Mouse (Mus musculus): ENCODE results near the gene Catspere2. TPM values are rescaled to one million over a fixed set of nuclear protein-coding genes. Genes with fewer than 3 reads are reported as not detected.
"Not testable (repeated sequence)": the region's sequence is repeated elsewhere in the genome, so short reads cannot be mapped to it uniquely, and the experiment has no call there.

Gene Catspere2
- 0.27 and 0.46 TPM in 2 replicates for polyA plus RNA-seq (2014; fragmentation: Nextera tagmentation; extraction: Ambion mirVana)

GRCm38 (mm10) chr1:177983024-177983450 is at the start of gene Catspere2:
Gene Catspere2, plus strand, starts transcription at chr1:177983423.
- 0 out of 2 replicates have a peak within 1 kb of the TSS, but pooled peaks have one; percentile 14 for H3K9ac ChIP-seq (replicated peaks; ENCODE audit: low read depth, low read length)
- not testable (repeated sequence) for H3K36me3 ChIP-seq (ENCODE audit: control insufficient read depth, insufficient read depth, low read length); H3K27me3 ChIP-seq (ENCODE audit: control insufficient read depth, insufficient read depth, low read length); H3K4me1 ChIP-seq (ENCODE audit: control insufficient read depth, insufficient read depth, low read length); H3K27ac ChIP-seq (ENCODE audit: low read length); H3K9me3 ChIP-seq (ENCODE audit: control insufficient read depth, low read depth, low read length)
- peak; percentile 98 for ATAC-seq (ENCODE audit: insufficient number of reproducible peaks, insufficient read depth, low FRiP score, low read depth)
- H3K4me3 ChIP-seq (ENCODE audit: low read depth, low read length), result peak within 1 kb of the TSS; percentile 52
- WGBS, result 0% methylated on average over 21 of the region's 21 CpGs
- H3K4me2 ChIP-seq (replicated peaks; ENCODE audit: low read depth, low read length), result peak within 1 kb of the TSS; percentile 32

GRCm38 (mm10) chr1:177940422-177940977 is 42.7 kb upstream of the Catspere2 start:
- H3K9me3 ChIP-seq (ENCODE audit: control insufficient read depth, low read depth, low read length); H3K27ac ChIP-seq (ENCODE audit: low read length); ATAC-seq (ENCODE audit: insufficient number of reproducible peaks, insufficient read depth, low FRiP score, low read depth); H3K36me3 ChIP-seq (ENCODE audit: control insufficient read depth, insufficient read depth, low read length); H3K27me3 ChIP-seq (ENCODE audit: control insufficient read depth, insufficient read depth, low read length); H3K4me2 ChIP-seq (replicated peaks; ENCODE audit: low read depth, low read length); H3K4me3 ChIP-seq (ENCODE audit: low read depth, low read length); H3K4me1 ChIP-seq (ENCODE audit: control insufficient read depth, insufficient read depth, low read length); H3K9ac ChIP-seq (replicated peaks; ENCODE audit: low read depth, low read length): not testable (repeated sequence)
- WGBS, result 6% methylated on average over 3 of the region's 4 CpGs

- no peaks in the 10 kb centered on the region for H3K36me3 ChIP-seq (ENCODE audit: control insufficient read depth, insufficient read depth, low read length)
- whole genome bisulfite sequencing, result 71% methylated on average over 1 of the region's 1 CpGs
- H3K4me2 ChIP-seq (replicated peaks; ENCODE audit: low read depth, low read length), result no peak overlapping the region
- no peak for ATAC-seq (ENCODE audit: insufficient number of reproducible peaks, insufficient read depth, low FRiP score, low read depth)
- no peak overlapping the region for H3K9ac ChIP-seq (replicated peaks; ENCODE audit: low read depth, low read length)
- no peaks in the 10 kb centered on the region for H3K9me3 ChIP-seq (ENCODE audit: control insufficient read depth, low read depth, low read length)
- H3K4me1 ChIP-seq (ENCODE audit: control insufficient read depth, insufficient read depth, low read length), result 0 out of 2 replicates have a peak, but pooled peaks cover 3% of the 10 kb centered on the region
- H3K4me3 ChIP-seq (ENCODE audit: low read depth, low read length), result no peak overlapping the region
- H3K27ac ChIP-seq (ENCODE audit: low read length), result no peak overlapping the region
- no peaks in the 10 kb centered on the region for H3K27me3 ChIP-seq (ENCODE audit: control insufficient read depth, insufficient read depth, low read length)
These were observed 1.9 kb upstream of the Catspere2 start for GRCm38 (mm10) chr1:177981276-177981675.

- H3K27ac ChIP-seq (ENCODE audit: low read length); H3K4me1 ChIP-seq (ENCODE audit: control insufficient read depth, insufficient read depth, low read length); H3K36me3 ChIP-seq (ENCODE audit: control insufficient read depth, insufficient read depth, low read length); H3K27me3 ChIP-seq (ENCODE audit: control insufficient read depth, insufficient read depth, low read length); ATAC-seq (ENCODE audit: insufficient number of reproducible peaks, insufficient read depth, low FRiP score, low read depth); H3K9me3 ChIP-seq (ENCODE audit: control insufficient read depth, low read depth, low read length): not testable (repeated sequence)
- WGBS, result 0% methylated on average over 22 of the region's 41 CpGs
- H3K4me3 ChIP-seq (ENCODE audit: low read depth, low read length), result peak overlapping the region; percentile 52
- H3K9ac ChIP-seq (replicated peaks; ENCODE audit: low read depth, low read length), result 0 out of 2 replicates have a peak overlapping the region, but pooled peaks have one; percentile 14
- H3K4me2 ChIP-seq (replicated peaks; ENCODE audit: low read depth, low read length), result peak overlapping the region; percentile 32
These were observed 359 bp downstream of the Catspere2 start for GRCm38 (mm10) chr1:177983582-177983981.

GRCm38 (mm10) chr1:177984206-177984605 is 983 bp downstream of the Catspere2 start:
- H3K4me2 ChIP-seq (replicated peaks; ENCODE audit: low read depth, low read length), result peak overlapping the region; percentile 20; the same call in 1 of the 2 replicates
- no peak overlapping the region for H3K4me3 ChIP-seq (ENCODE audit: low read depth, low read length)
- H3K9me3 ChIP-seq (ENCODE audit: control insufficient read depth, low read depth, low read length), result no peaks in the 10 kb centered on the region
- no peak overlapping the region for H3K27ac ChIP-seq (ENCODE audit: low read length)
- no peak overlapping the region for H3K9ac ChIP-seq (replicated peaks; ENCODE audit: low read depth, low read length)
- WGBS, result 48% methylated on average over 9 of the region's 9 CpGs
- H3K36me3 ChIP-seq (ENCODE audit: control insufficient read depth, insufficient read depth, low read length), result no peaks in the 10 kb centered on the region
- H3K4me1 ChIP-seq (ENCODE audit: control insufficient read depth, insufficient read depth, low read length), result 0 out of 2 replicates have a peak, but pooled peaks cover 3% of the 10 kb centered on the region
- ATAC-seq (ENCODE audit: insufficient number of reproducible peaks, insufficient read depth, low FRiP score, low read depth), result no peak
- no peaks in the 10 kb centered on the region for H3K27me3 ChIP-seq (ENCODE audit: control insufficient read depth, insufficient read depth, low read length)

GRCm38 (mm10) chr1:177987476-177987875 is 4.3 kb downstream of the Catspere2 start:
- H3K9ac ChIP-seq (replicated peaks; ENCODE audit: low read depth, low read length), result not testable (repeated sequence)

GRCm38 (mm10) chr1:178072798-178073197 is 89.6 kb downstream of the Catspere2 start:
- H3K9ac ChIP-seq (replicated peaks; ENCODE audit: low read depth, low read length); H3K4me1 ChIP-seq (ENCODE audit: control insufficient read depth, insufficient read depth, low read length); H3K4me3 ChIP-seq (ENCODE audit: low read depth, low read length); H3K27ac ChIP-seq (ENCODE audit: low read length); ATAC-seq (ENCODE audit: insufficient number of reproducible peaks, insufficient read depth, low FRiP score, low read depth); H3K27me3 ChIP-seq (ENCODE audit: control insufficient read depth, insufficient read depth, low read length); H3K36me3 ChIP-seq (ENCODE audit: control insufficient read depth, insufficient read depth, low read length); H3K4me2 ChIP-seq (replicated peaks; ENCODE audit: low read depth, low read length); H3K9me3 ChIP-seq (ENCODE audit: control insufficient read depth, low read depth, low read length): not testable (repeated sequence)
- WGBS, result 57% methylated on average over 4 of the region's 4 CpGs

More at GRCm38 (mm10) chr1:177987476-177987875, 4.3 kb downstream of the Catspere2 start:
- H3K36me3 ChIP-seq (ENCODE audit: control insufficient read depth, insufficient read depth, low read length); H3K9me3 ChIP-seq (ENCODE audit: control insufficient read depth, low read depth, low read length); H3K27ac ChIP-seq (ENCODE audit: low read length); H3K4me2 ChIP-seq (replicated peaks; ENCODE audit: low read depth, low read length); H3K4me1 ChIP-seq (ENCODE audit: control insufficient read depth, insufficient read depth, low read length); H3K27me3 ChIP-seq (ENCODE audit: control insufficient read depth, insufficient read depth, low read length); H3K4me3 ChIP-seq (ENCODE audit: low read depth, low read length); ATAC-seq (ENCODE audit: insufficient number of reproducible peaks, insufficient read depth, low FRiP score, low read depth): not testable (repeated sequence)
- WGBS, result 75% methylated on average over 1 of the region's 1 CpGs

- not testable (repeated sequence) for H3K9ac ChIP-seq (replicated peaks; ENCODE audit: low read depth, low read length); H3K4me2 ChIP-seq (replicated peaks; ENCODE audit: low read depth, low read length); H3K27me3 ChIP-seq (ENCODE audit: control insufficient read depth, insufficient read depth, low read length); H3K27ac ChIP-seq (ENCODE audit: low read length); H3K4me3 ChIP-seq (ENCODE audit: low read depth, low read length); H3K9me3 ChIP-seq (ENCODE audit: control insufficient read depth, low read depth, low read length); H3K4me1 ChIP-seq (ENCODE audit: control insufficient read depth, insufficient read depth, low read length); ATAC-seq (ENCODE audit: insufficient number of reproducible peaks, insufficient read depth, low FRiP score, low read depth); H3K36me3 ChIP-seq (ENCODE audit: control insufficient read depth, insufficient read depth, low read length)
These were observed 114.6 kb downstream of the Catspere2 start for GRCm38 (mm10) chr1:178097865-178098264.

GRCm38 (mm10) chr1:178108514-178108913 is 125.3 kb downstream of the Catspere2 start:
- WGBS, result 74% methylated on average over 1 of the region's 1 CpGs
- H3K4me3 ChIP-seq (ENCODE audit: low read depth, low read length); H3K4me2 ChIP-seq (replicated peaks; ENCODE audit: low read depth, low read length); H3K27ac ChIP-seq (ENCODE audit: low read length); ATAC-seq (ENCODE audit: insufficient number of reproducible peaks, insufficient read depth, low FRiP score, low read depth); H3K4me1 ChIP-seq (ENCODE audit: control insufficient read depth, insufficient read depth, low read length); H3K9me3 ChIP-seq (ENCODE audit: control insufficient read depth, low read depth, low read length); H3K27me3 ChIP-seq (ENCODE audit: control insufficient read depth, insufficient read depth, low read length); H3K36me3 ChIP-seq (ENCODE audit: control insufficient read depth, insufficient read depth, low read length); H3K9ac ChIP-seq (replicated peaks; ENCODE audit: low read depth, low read length): not testable (repeated sequence)

All from stomach, embryonic 14.5 days (tissue).